Mouse (Mus musculus) liver, postnatal 0 days (tissue): ENCODE results near the gene Nox1.

Source experiments
- CTCF ChIP-seq: sonication (generic); IDR thresholded peaks from 2 replicates; pipeline ENCODE4 v1.5.1; 2016; ENCODE audit warnings: antibody characterized with exemption, low read depth
- EP300 ChIP-seq: IDR thresholded peaks from 2 replicates; pipeline ENCODE4 v1.6.1; 2016; ENCODE audit warnings: antibody characterized with exemption, low read depth, mild to moderate bottlenecking

GRCm38 (mm10) chrX:134141986-134142385 is 79.8 kb downstream of the Nox1 start:
- TF ChIP-seq CTCF, result no peak
- peak; percentile 58; the same call in 1 of the 2 replicates for TF ChIP-seq EP300
